Mouse (Mus musculus) heart, embryonic 13.5 days (tissue): ENCODE data around the gene Gm28305. TPM values are rescaled to one million over a fixed set of nuclear protein-coding genes. Genes with fewer than 3 reads are reported as not detected.
A peak's percentile ranks its signal among the peaks of the same experiment; 100 is the strongest.

ENCODE experiments used
- ATAC-seq: fragments of 200-750 bp; cut with Nextera tagmentation; 2 replicates; pipeline ENCODE4 v1.8.0; 2017; ENCODE audit warnings: moderate TSS enrichment; ENCODE audit not compliant: insufficient number of reproducible peaks, low FRiP score, low TSS enrichment; ENCODE audit errors: extremely low read depth
- H3K27ac ChIP-seq: fragments of 300-500 bp; sonication (generic); replicated peaks from 2 replicates; pipeline ENCODE4 v1.5.1; 2015; ENCODE audit warnings: moderate library complexity, mild to moderate bottlenecking, inconsistent platforms
- H3K27me3 ChIP-seq: fragments of 300-500 bp; sonication (generic); replicated peaks from 2 replicates; pipeline ENCODE4 v1.6.1; 2015; ENCODE audit warnings: mild to moderate bottlenecking, inconsistent platforms
- H3K36me3 ChIP-seq: fragments of 300-500 bp; sonication (generic); 2 replicates; pipeline ENCODE4 v1.6.1; 2015; ENCODE audit warnings: mild to moderate bottlenecking, inconsistent platforms
- H3K4me1 ChIP-seq: fragments of 300-500 bp; sonication (generic); 2 replicates; pipeline ENCODE4 v1.6.1; 2015; ENCODE audit warnings: inconsistent platforms
- H3K4me2 ChIP-seq: fragments of 300-500 bp; sonication (generic); 2 replicates; pipeline ENCODE4 v1.6.1; 2015; ENCODE audit warnings: inconsistent platforms, mild to moderate bottlenecking, moderate library complexity
- H3K4me3 ChIP-seq: fragments of 300-500 bp; sonication (generic); 2 replicates; pipeline ENCODE4 v1.5.1; 2015; ENCODE audit warnings: moderate library complexity, mild to moderate bottlenecking, inconsistent platforms
- H3K9ac ChIP-seq: fragments of 300-500 bp; sonication (generic); 2 replicates; pipeline ENCODE4 v1.6.1; 2015; ENCODE audit warnings: inconsistent platforms, mild to moderate bottlenecking, moderate library complexity
- H3K9me3 ChIP-seq: fragments of 300-500 bp; sonication (generic); 2 replicates; pipeline ENCODE4 v1.6.1; 2016; ENCODE audit warnings: inconsistent platforms
- WGBS: fragments of 180-500 bp; shearing (Covaris S2); methylation state at CpG from one replicate; pipeline ENCODE4 v1.1.7; 2015; ENCODE audit warnings: mixed read lengths; 5-methylcytosine and 5-hydroxymethylcytosine counted together
- polyA plus RNA-seq: library from polyadenylated mRNA; unstranded; fragments of >200 nt; fragmentation: Nextera tagmentation; extraction: Ambion mirVana; gene quantifications from 2 replicates; pipeline ENCODE4 v1.2.1, GENCODE M21; 2015

Gm28305 gene
- polyA plus RNA-seq, 1 experiment from 2014 or later = not detected

DNA sequence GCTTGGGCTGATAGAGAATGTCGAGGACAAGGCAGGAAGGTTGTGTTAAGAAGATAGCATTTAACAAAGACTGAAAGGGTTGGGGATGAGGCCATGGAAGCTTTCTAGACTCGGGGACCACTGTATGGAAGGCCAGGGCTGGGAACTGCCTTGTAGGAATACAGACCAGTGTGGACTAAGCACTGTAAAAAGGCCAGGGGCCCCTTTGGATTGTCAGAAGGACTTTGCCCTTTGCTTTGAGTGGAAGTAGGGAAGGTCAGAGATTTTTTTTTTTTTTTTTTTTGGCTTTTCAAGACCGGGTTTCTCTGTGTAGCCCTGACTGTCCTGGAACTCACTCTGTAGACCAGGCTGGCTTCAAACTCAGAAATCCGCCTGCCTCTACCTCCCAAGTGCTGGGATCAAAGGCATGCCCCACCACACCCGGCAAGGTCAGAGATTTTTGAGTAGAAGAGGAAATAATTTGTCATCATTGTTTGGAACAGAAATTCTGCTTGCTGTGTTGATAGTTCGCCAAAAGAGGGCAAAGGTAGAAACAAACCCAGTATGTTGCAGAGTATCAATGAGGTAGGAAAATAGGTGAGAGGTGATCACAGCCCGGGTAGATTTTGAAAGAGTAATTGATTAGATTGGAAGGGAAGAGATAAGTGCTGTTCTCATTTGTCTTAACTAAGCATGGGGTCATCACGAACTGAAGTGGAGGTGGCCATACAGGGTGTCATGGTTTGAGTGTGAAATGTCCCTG lies 30.6 kb downstream of the Gm28305 start:
- no peak overlapping the region for H3K4me2 ChIP-seq
- 64% methylated on average over 8 of the region's 8 CpGs for WGBS
- no peak overlapping the region for H3K4me3 ChIP-seq
- H3K9ac ChIP-seq = no peak overlapping the region
- H3K27me3 ChIP-seq = no peaks in the 10 kb centered on the region
- H3K27ac ChIP-seq = no peak overlapping the region
- no peaks in the 10 kb centered on the region for H3K36me3 ChIP-seq
- no peaks in the 10 kb centered on the region for H3K9me3 ChIP-seq
- no peaks in the 10 kb centered on the region for H3K4me1 ChIP-seq
- no peak for ATAC-seq

GRCm38 (mm10) chr9:104075808-104076207 lies 35.3 kb downstream of the Gm28305 start:
- no peak overlapping the region for H3K9ac ChIP-seq
- no peaks in the 10 kb centered on the region for H3K36me3 ChIP-seq
- H3K4me2 ChIP-seq = no peak overlapping the region
- 65% methylated on average over 2 of the region's 2 CpGs for WGBS
- no peak for ATAC-seq
- H3K4me3 ChIP-seq = no peak overlapping the region
- H3K27me3 ChIP-seq = no peaks in the 10 kb centered on the region
- H3K4me1 ChIP-seq = no peaks in the 10 kb centered on the region
- no peak overlapping the region for H3K27ac ChIP-seq
- H3K9me3 ChIP-seq = no peaks in the 10 kb centered on the region

GRCm38 (mm10) chr9:104078780-104079179 lies 38.3 kb downstream of the Gm28305 start:
- Histone ChIP-seq H3K27me3 (no peaks in the 10 kb centered on the region), H3K36me3 (peaks cover 16% of the 10 kb centered on the region; the same call in 1 of the 2 replicates), H3K4me2 (no peak overlapping the region), H3K4me1 (no peaks in the 10 kb centered on the region), H3K27ac (no peak overlapping the region), H3K9ac (no peak overlapping the region), H3K4me3 (no peak overlapping the region), H3K9me3 (no peaks in the 10 kb centered on the region)
- no peak for ATAC-seq
- WGBS = 88% methylated on average over 1 of the region's 1 CpGs

- H3K27ac ChIP-seq = no peak overlapping the region
- peaks cover 22% of the 10 kb centered on the region for H3K36me3 ChIP-seq
- no peak overlapping the region for H3K4me3 ChIP-seq
- no peaks in the 10 kb centered on the region for H3K27me3 ChIP-seq
- no peak overlapping the region for H3K9ac ChIP-seq
- no peak for ATAC-seq
- H3K4me1 ChIP-seq = no peaks in the 10 kb centered on the region
- H3K4me2 ChIP-seq = no peak overlapping the region
- 49% methylated on average over 5 of the region's 5 CpGs for WGBS
- H3K9me3 ChIP-seq = no peaks in the 10 kb centered on the region
These were observed 38.9 kb downstream of the Gm28305 start for GRCm38 (mm10) chr9:104079379-104079778.

GRCm38 (mm10) chr9:104080038-104080437 lies 39.6 kb downstream of the Gm28305 start:
- no peaks in the 10 kb centered on the region for H3K4me1 ChIP-seq
- ATAC-seq = no peak
- H3K4me2 ChIP-seq = no peak overlapping the region
- 65% methylated on average over 3 of the region's 3 CpGs for WGBS
- peaks cover 26% of the 10 kb centered on the region for H3K36me3 ChIP-seq
- H3K27ac ChIP-seq = no peak overlapping the region
- no peaks in the 10 kb centered on the region for H3K27me3 ChIP-seq
- no peaks in the 10 kb centered on the region for H3K9me3 ChIP-seq
- H3K9ac ChIP-seq = no peak overlapping the region
- no peak overlapping the region for H3K4me3 ChIP-seq

- Histone ChIP-seq H3K27me3 (no peaks in the 10 kb centered on the region), H3K27ac (no peak overlapping the region), H3K9ac (no peak overlapping the region), H3K9me3 (no peaks in the 10 kb centered on the region), H3K4me2 (no peak overlapping the region), H3K4me1 (0 out of 2 replicates have a peak, but pooled peaks cover 3% of the 10 kb centered on the region), H3K36me3 (peaks cover 39% of the 10 kb centered on the region), H3K4me3 (no peak overlapping the region)
- 62% methylated on average over 4 of the region's 4 CpGs for WGBS
- ATAC-seq = no peak
These were observed 45.4 kb downstream of the Gm28305 start for GRCm38 (mm10) chr9:104085730-104086429.

- Histone ChIP-seq H3K4me3 (no peak overlapping the region), H3K4me2 (no peak overlapping the region)
- WGBS = 58% methylated on average over 8 of the region's 8 CpGs
These were observed 48.1 kb downstream of the Gm28305 start for GRCm38 (mm10) chr9:104088555-104088954.

GRCm38 (mm10) chr9:104092945-104093344 lies 52.5 kb downstream of the Gm28305 start:
- 85% methylated on average over 5 of the region's 5 CpGs for WGBS
- Histone ChIP-seq H3K27me3 (no peaks in the 10 kb centered on the region), H3K27ac (no peak overlapping the region), H3K4me1 (0 out of 2 replicates have a peak, but pooled peaks cover 3% of the 10 kb centered on the region), H3K4me2 (no peak overlapping the region), H3K9me3 (no peaks in the 10 kb centered on the region), H3K9ac (no peak overlapping the region), H3K36me3 (peaks cover 11% of the 10 kb centered on the region; the same call in 1 of the 2 replicates), H3K4me3 (no peak overlapping the region)
- no peak for ATAC-seq

More at GRCm38 (mm10) chr9:104088555-104088954, 48.1 kb downstream of the Gm28305 start:
- H3K4me1 ChIP-seq = 0 out of 2 replicates have a peak, but pooled peaks cover 3% of the 10 kb centered on the region
- no peaks in the 10 kb centered on the region for H3K27me3 ChIP-seq
- no peak for ATAC-seq
- peaks cover 28% of the 10 kb centered on the region for H3K36me3 ChIP-seq
- no peak overlapping the region for H3K9ac ChIP-seq
- H3K9me3 ChIP-seq = no peaks in the 10 kb centered on the region
- peak overlapping the region; percentile 76 for H3K27ac ChIP-seq

GRCm38 (mm10) chr9:104098256-104098655 lies 57.8 kb downstream of the Gm28305 start:
- Histone ChIP-seq H3K4me2 (no peak overlapping the region), H3K9ac (no peak overlapping the region), H3K9me3 (no peaks in the 10 kb centered on the region), H3K4me3 (no peak overlapping the region), H3K27me3 (no peaks in the 10 kb centered on the region), H3K36me3 (no peaks in the 10 kb centered on the region; the same call in 1 of the 2 replicates), H3K4me1 (peaks cover 17% of the 10 kb centered on the region), H3K27ac (no peak overlapping the region)
- 55% methylated on average over 5 of the region's 5 CpGs for WGBS
- ATAC-seq = no peak

DNA sequence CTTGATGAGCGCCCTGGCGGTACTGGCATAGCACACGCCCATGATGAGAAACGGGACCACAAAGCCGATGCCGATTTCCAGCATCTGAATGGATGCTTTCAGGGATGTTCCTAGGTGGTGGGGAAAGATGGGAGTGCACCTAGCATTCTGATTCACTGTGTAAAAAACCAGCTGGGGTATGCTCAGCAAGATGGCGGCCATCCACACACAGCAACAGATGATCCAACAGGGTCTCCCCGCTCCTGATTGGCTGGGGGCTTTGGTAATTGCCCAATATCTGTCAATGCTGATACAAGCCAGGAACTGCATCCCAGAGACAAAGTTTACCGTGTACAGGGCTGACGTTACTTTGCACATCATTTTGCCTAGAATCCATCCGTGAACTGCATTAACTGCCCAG lies 58.6 kb downstream of the Gm28305 start:
- Histone ChIP-seq H3K36me3 (no peaks in the 10 kb centered on the region; the same call in 1 of the 2 replicates), H3K4me3 (no peak overlapping the region), H3K4me2 (no peak overlapping the region), H3K9me3 (no peaks in the 10 kb centered on the region), H3K9ac (no peak overlapping the region), H3K27ac (no peak overlapping the region), H3K4me1 (peaks cover 17% of the 10 kb centered on the region), H3K27me3 (no peaks in the 10 kb centered on the region)
- no peak for ATAC-seq
- 81% methylated on average over 11 of the region's 11 CpGs for WGBS

- 55% methylated on average over 7 of the region's 7 CpGs for WGBS
- ATAC-seq = no peak
- no peak overlapping the region for H3K9ac ChIP-seq
- peaks cover 17% of the 10 kb centered on the region for H3K4me1 ChIP-seq
- no peaks in the 10 kb centered on the region for H3K9me3 ChIP-seq
- H3K4me2 ChIP-seq = no peak overlapping the region
- H3K36me3 ChIP-seq = no peaks in the 10 kb centered on the region; the same call in 1 of the 2 replicates
- no peak overlapping the region for H3K4me3 ChIP-seq
- H3K27me3 ChIP-seq = no peaks in the 10 kb centered on the region
- H3K27ac ChIP-seq = no peak overlapping the region
These were observed 60.4 kb downstream of the Gm28305 start for GRCm38 (mm10) chr9:104100822-104101221.
